Mouse (Mus musculus) retina, embryonic 14.5 days (tissue): ENCODE results near the gene Ccr10.
"Not testable (repeated sequence)": the region's sequence is repeated elsewhere in the genome, so short reads cannot be mapped to it uniquely, and the experiment has no call there.

Source experiments
- DNase-seq: peaks from one replicate; pipeline ENCODE4 v3.0.0-alpha.2; 2015; ENCODE audit warnings: low spot score

The Ccr10 gene

DNA sequence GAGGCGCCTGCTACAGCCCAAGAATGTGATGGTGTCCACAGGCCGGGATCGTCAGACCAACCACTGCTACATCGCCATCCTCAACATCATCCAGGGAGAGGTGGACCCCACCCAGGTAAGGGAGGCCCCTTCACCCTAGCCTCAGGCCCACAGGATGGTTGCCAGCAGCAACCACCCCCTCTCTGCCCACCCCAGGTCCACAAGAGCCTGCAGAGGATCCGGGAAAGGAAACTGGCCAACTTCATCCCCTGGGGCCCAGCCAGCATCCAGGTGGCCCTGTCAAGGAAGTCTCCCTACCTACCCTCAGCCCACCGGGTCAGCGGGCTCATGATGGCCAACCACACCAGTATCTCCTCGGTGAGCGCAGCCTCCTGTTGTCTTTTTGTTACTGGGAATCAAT lies 50.2 kb downstream of the Ccr10 start:
- not testable (repeated sequence) for DNase-seq

- not testable (repeated sequence) for DNase-seq
These were observed 50.7 kb downstream of the Ccr10 start for GRCm38 (mm10) chr11:101124494-101124893.
